Mouse (Mus musculus) bone marrow macrophage, adult 2 months (primary cell): ENCODE data around the gene Dhx40.

Experiments used
- CTCF ChIP-seq: IDR thresholded peaks from 2 replicates; pipeline ENCODE4 v1.5.1; 2012; ENCODE audit warnings: low read depth, mild to moderate bottlenecking, low read length, moderate library complexity
- POLR2A ChIP-seq: IDR thresholded peaks from 2 replicates; pipeline ENCODE4 v1.6.1; 2012; ENCODE audit warnings: mild to moderate bottlenecking, low read depth, low read length, borderline replicate concordance

- TF ChIP-seq CTCF (no peak), POLR2A (no peak)
These were observed 88.2 kb downstream of the Dhx40 start for GRCm38 (mm10) chr11:86719390-86719789.
